Mouse (Mus musculus): ENCODE data around the gene Ctbp2.

- TF ChIP-seq GATA1 (IDR thresholded peaks at IDR 0.05; ENCODE audit: low read length), result no peak
- TF ChIP-seq TAL1 (IDR thresholded peaks at IDR 0.05; ENCODE audit: low read length), result no peak
Observed at GRCm38 (mm10) chr7:133029496-133030047, 94.6 kb downstream of the Ctbp2 start.

Measured in erythroblast, embryonic 14.5 days (primary cell).